In genomic region chr16:97357188-97357821, GRCm38 (mm10) we compare ENCODE assay signal across 8 mouse cellular contexts. TPM values are rescaled to one million over a fixed set of nuclear protein-coding genes. Genes with fewer than 3 reads are reported as not detected.
A peak's percentile ranks its signal among the peaks of the same experiment; 100 is the strongest.
DNase-seq lines count a peak whose midpoint lies in the region; ATAC-seq and TF ChIP-seq lines count a peak whose summit lies in the region.

No protein-coding gene starts in this region.

- peak overlapping the region; percentile 18 for H3K4me3 ChIP-seq in C2C12 (ENCODE audit: insufficient read depth, poor library complexity, severe bottlenecking)
- H3K4me3 ChIP-seq in layer of hippocampus, adult 2 months: peak overlapping the region; percentile 70
- peak overlapping the region; percentile 58 for H3K4me3 ChIP-seq in lung, embryonic 14.5 days (ENCODE audit: low read depth, low read length)

- H3ac ChIP-seq in C2C12 (ENCODE audit: control insufficient read depth, insufficient read length, low read depth): no peak overlapping the region

- H3K9ac ChIP-seq in lung, embryonic 14.5 days: peak overlapping the region; percentile 49

- peak overlapping the region; percentile 100 for H3K4me2 ChIP-seq in lung, embryonic 14.5 days

- H3K9me3 ChIP-seq in lung, embryonic 14.5 days (ENCODE audit: low read depth, low read length): no peaks in the 10 kb centered on the region

- 0 out of 4 replicates have a peak, but pooled peaks have one; percentile 30 to 38 for ATAC-seq in hematopoietic stem cell, adult 5-6 weeks (replicated peaks in 1 of 2; ENCODE audit: insufficient read depth in 1 of 2, low FRiP score in 2 of 2, low TSS enrichment in 1 of 2, low read depth in 1 of 2, poor library complexity in 2 of 2, severe bottlenecking in 2 of 2)
- peak; percentile 75 for ATAC-seq in lung, embryonic 14.5 days (ENCODE audit: insufficient read depth)
- ATAC-seq in activated CD4-positive, CD25-positive, alpha-beta regulatory T cell, adult 4 months: no peak

- H3K79me3 ChIP-seq in C2C12 (ENCODE audit: low read depth): no peaks in the 10 kb centered on the region

- no peaks in the 10 kb centered on the region for H3K4me1 ChIP-seq in lung, embryonic 14.5 days (ENCODE audit: insufficient read depth)

- no peak overlapping the region for H3K27ac ChIP-seq in layer of hippocampus, adult 2 months
- no peak overlapping the region for H3K27ac ChIP-seq in lung, embryonic 14.5 days (ENCODE audit: low read depth)

- H3K36me3 ChIP-seq in C2C12 (ENCODE audit: control insufficient read depth, insufficient read depth): no peaks in the 10 kb centered on the region
- no peaks in the 10 kb centered on the region for H3K36me3 ChIP-seq in lung, embryonic 14.5 days (ENCODE audit: insufficient read depth)

- no peaks in the 10 kb centered on the region for H3K79me2 ChIP-seq in C2C12 (ENCODE audit: control insufficient read depth, insufficient read depth)

- no peaks in the 10 kb centered on the region for H3K27me3 ChIP-seq in C2C12 (ENCODE audit: control insufficient read depth, insufficient read depth, insufficient read length)
- H3K27me3 ChIP-seq in lung, embryonic 14.5 days (ENCODE audit: insufficient read depth, low read length): peaks cover 7% of the 10 kb centered on the region; the same call in 1 of the 2 replicates

- no peak for TF ChIP-seq CTCF in C2C12 (IDR thresholded peaks at IDR 0.05; ENCODE audit: control insufficient read depth, insufficient read depth, insufficient read length)
- TF ChIP-seq CTCF in layer of hippocampus, adult 2 months (conservative IDR thresholded peaks at IDR 0.05): no peak
- TF ChIP-seq CTCF in lung, embryonic 14.5 days (IDR thresholded peaks at IDR 0.05; ENCODE audit: low read depth): no peak

- under 1% methylated on average over 25 of the region's 25 CpGs for WGBS in lung, embryonic 14.5 days

- peak; percentile 39 for DNase-seq in adrenal gland, postnatal 25 days
- DNase-seq in frontal cortex, postnatal 14 days (ENCODE audit: low spot score in 2 of 2): peak; percentile 20 to 31
- DNase-seq in layer of hippocampus, adult 2 months (ENCODE audit: low spot score in 2 of 2): peak in 1 of 2 experiments; percentile 13
- DNase-seq in lung, embryonic 14.5 days: peak; percentile 74
- DNase-seq in ovary, postnatal 36 days (ENCODE audit: low spot score): peak; percentile 46

TF ChIP-seq in C2C12, 6 proteins besides CTCF, POLR2A, EP300 and RAD21:
- TF ChIP-seq MAX (IDR thresholded peaks at IDR 0.05): no peak
- no peak for TF ChIP-seq MYOG (IDR thresholded peaks at IDR 0.05; ENCODE audit: control insufficient read depth, extremely low read depth, insufficient read length)
- no peak for TF ChIP-seq USF1 (IDR thresholded peaks at IDR 0.05; ENCODE audit: low read depth)
- TF ChIP-seq MYOD1 (IDR thresholded peaks at IDR 0.05; ENCODE audit: control insufficient read depth, insufficient read length, low read depth): no peak
- no peak for TF ChIP-seq CEBPB (IDR thresholded peaks at IDR 0.05; ENCODE audit: low read depth)
- TF ChIP-seq FOSL1 (IDR thresholded peaks at IDR 0.05; ENCODE audit: insufficient read depth, low read length, poor library complexity, severe bottlenecking): no peak

RNA-seq across cellular contexts. Expression of gene Bace2, which starts 0.8 kb away (rescaled TPM):
- 0.66 TPM for polyA plus RNA-seq in C2C12 (2012; fragmentation: generic; extraction: Trizol)
- total RNA-seq in adrenal gland, postnatal 25 days (2021): 7.5 and 14.7 TPM in 2 replicates
- 0.06 TPM in 1 of 2 replicates, not detected in the other for total RNA-seq in hematopoietic stem cell, adult 5-6 weeks (2017)
- total RNA-seq in layer of hippocampus, adult 2 months (2021): 1 to 10 TPM; 1.3 to 3.9 TPM
- polyA plus RNA-seq in lung, embryonic 14.5 days (2014; fragmentation: Nextera tagmentation; extraction: Ambion mirVana): 12.2 and 13.4 TPM in 2 replicates
- 1 to 10 TPM in 1 of 2 experiments, under 1 TPM in 1; 0.25 to 2.0 TPM for polyA plus RNA-seq in activated CD4-positive, CD25-positive, alpha-beta regulatory T cell, adult 4 months (2017; shearing (Covaris generic))

Comparison
In these comparisons a context has a peak if more than half of its experiments do, and no peak if none do; other contexts are left out.
1. H3K4me3 ChIP-seq: peak in every context shown above with its lines; median percentile 70 in layer of hippocampus, adult 2 months; 58 in lung, embryonic 14.5 days; 18 in C2C12.